Mouse (Mus musculus): Measurements from ENCODE around the gene Smyd4. TPM values are rescaled to one million over a fixed set of nuclear protein-coding genes. Genes with fewer than 3 reads are reported as not detected.

The Smyd4 gene
- polyA plus RNA-seq, 1 experiment from 2014 or later = 16.9 TPM

- ATAC-seq (ENCODE audit: low FRiP score, low read depth) = no peak
- no peak overlapping the region for H3K4me3 ChIP-seq
These were observed 23.8 kb upstream of the Smyd4 start for GRCm38 (mm10) chr11:75324433-75324832.

GRCm38 (mm10) chr11:75325116-75325968 is 22.9 kb upstream of the Smyd4 start:
- Histone ChIP-seq H3K27ac (no peak overlapping the region), H3K36me3 (peaks cover 35% of the 10 kb centered on the region), H3K4me1 (peaks cover 11% of the 10 kb centered on the region; the same call in 1 of the 2 replicates), H3K9ac (peak overlapping the region; percentile 19; the same call in 1 of the 2 replicates), H3K27me3 (no peaks in the 10 kb centered on the region), H3K4me3 (no peak overlapping the region), H3K9me3 (no peaks in the 10 kb centered on the region), H3K4me2 (replicated peaks) (no peak overlapping the region)
- ATAC-seq (ENCODE audit: low FRiP score, low read depth) = no peak
- 69% methylated on average over 16 of the region's 16 CpGs for WGBS

More at GRCm38 (mm10) chr11:75324433-75324832, 23.8 kb upstream of the Smyd4 start:
- Histone ChIP-seq H3K9ac (no peak overlapping the region), H3K36me3 (peaks cover 28% of the 10 kb centered on the region), H3K27ac (no peak overlapping the region), H3K4me2 (replicated peaks) (no peak overlapping the region), H3K27me3 (no peaks in the 10 kb centered on the region), H3K9me3 (no peaks in the 10 kb centered on the region), H3K4me1 (peaks cover 11% of the 10 kb centered on the region; the same call in 1 of the 2 replicates)
- WGBS = 96% methylated on average over 2 of the region's 2 CpGs

- Histone ChIP-seq H3K4me2 (replicated peaks) (no peak overlapping the region), H3K4me1 (peaks cover 11% of the 10 kb centered on the region; the same call in 1 of the 2 replicates)
- WGBS = 77% methylated on average over 7 of the region's 7 CpGs
These were observed 22.3 kb upstream of the Smyd4 start for GRCm38 (mm10) chr11:75325969-75326311.

GRCm38 (mm10) chr11:75336676-75337075 is 11.6 kb upstream of the Smyd4 start:
- no peak overlapping the region for H3K4me2 ChIP-seq (replicated peaks)
- no peaks in the 10 kb centered on the region for H3K27me3 ChIP-seq
- ATAC-seq (ENCODE audit: low FRiP score, low read depth) = no peak
- H3K4me1 ChIP-seq = no peaks in the 10 kb centered on the region
- peaks cover 68% of the 10 kb centered on the region for H3K36me3 ChIP-seq
- H3K9ac ChIP-seq = no peak overlapping the region
- WGBS = 85% methylated on average over 8 of the region's 8 CpGs
- no peak overlapping the region for H3K4me3 ChIP-seq
- no peak overlapping the region for H3K27ac ChIP-seq
- no peaks in the 10 kb centered on the region for H3K9me3 ChIP-seq

More at GRCm38 (mm10) chr11:75325969-75326311, 22.3 kb upstream of the Smyd4 start:
- Histone ChIP-seq H3K9ac (no peak overlapping the region; the same call in 1 of the 2 replicates), H3K9me3 (no peaks in the 10 kb centered on the region), H3K27ac (no peak overlapping the region), H3K27me3 (no peaks in the 10 kb centered on the region), H3K4me3 (no peak overlapping the region), H3K36me3 (peaks cover 41% of the 10 kb centered on the region)
- ATAC-seq (ENCODE audit: low FRiP score, low read depth) = no peak

GRCm38 (mm10) chr11:75337246-75337645 is 11.0 kb upstream of the Smyd4 start:
- Histone ChIP-seq H3K36me3 (peaks cover 63% of the 10 kb centered on the region), H3K27ac (no peak overlapping the region)

GRCm38 (mm10) chr11:75340076-75340475 is 8.2 kb upstream of the Smyd4 start:
- no peak overlapping the region for H3K4me2 ChIP-seq (replicated peaks)
- 89% methylated on average over 14 of the region's 14 CpGs for WGBS
- peaks cover 64% of the 10 kb centered on the region for H3K36me3 ChIP-seq
- H3K4me1 ChIP-seq = peaks cover 7% of the 10 kb centered on the region; the same call in 1 of the 2 replicates
- ATAC-seq (ENCODE audit: low FRiP score, low read depth) = no peak
- no peak overlapping the region for H3K4me3 ChIP-seq
- no peak overlapping the region for H3K9ac ChIP-seq
- no peaks in the 10 kb centered on the region for H3K9me3 ChIP-seq
- no peaks in the 10 kb centered on the region for H3K27me3 ChIP-seq
- H3K27ac ChIP-seq = no peak overlapping the region

More at GRCm38 (mm10) chr11:75337246-75337645, 11.0 kb upstream of the Smyd4 start:
- Histone ChIP-seq H3K27me3 (no peaks in the 10 kb centered on the region), H3K9me3 (no peaks in the 10 kb centered on the region), H3K4me1 (no peaks in the 10 kb centered on the region), H3K9ac (no peak overlapping the region), H3K4me2 (replicated peaks) (no peak overlapping the region), H3K4me3 (no peak overlapping the region)
- WGBS = 91% methylated on average over 7 of the region's 7 CpGs
- ATAC-seq (ENCODE audit: low FRiP score, low read depth) = no peak

DNA sequence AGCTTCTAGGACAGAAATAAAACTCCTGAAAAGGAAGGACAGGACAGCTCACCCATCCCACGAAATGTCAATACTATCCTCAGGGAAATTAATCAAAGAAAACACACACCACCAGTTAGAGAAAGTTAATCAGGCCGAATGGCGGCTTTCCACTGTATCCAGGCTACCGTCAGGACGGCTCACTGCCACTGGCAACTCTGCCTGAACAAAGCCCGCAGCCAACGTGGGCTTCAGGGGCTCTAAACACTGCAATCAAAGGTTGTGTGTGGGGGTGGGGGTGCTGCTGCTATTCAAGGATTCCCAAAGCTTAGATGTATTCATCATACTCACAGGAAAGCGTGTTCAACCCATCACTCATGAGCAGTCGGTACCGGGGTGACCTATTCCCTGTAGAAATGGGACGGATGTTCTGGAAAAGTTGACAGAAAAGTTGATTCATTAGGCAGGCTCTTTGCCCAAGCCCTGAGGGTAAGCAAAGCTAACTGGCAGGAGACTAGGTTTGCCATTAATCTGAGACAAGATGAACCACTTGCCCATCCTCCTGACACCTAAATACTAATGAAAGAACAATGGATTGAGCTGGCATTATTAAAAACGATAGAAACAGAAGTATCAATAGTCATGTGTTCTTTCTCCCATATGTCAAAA is 7.4 kb upstream of the Smyd4 start:
- H3K36me3 ChIP-seq = peaks cover 62% of the 10 kb centered on the region
- no peak overlapping the region for H3K4me3 ChIP-seq
- WGBS = 86% methylated on average over 12 of the region's 12 CpGs
- no peaks in the 10 kb centered on the region; the same call in 1 of the 2 replicates for H3K9me3 ChIP-seq
- no peak for ATAC-seq (ENCODE audit: low FRiP score, low read depth)
- no peaks in the 10 kb centered on the region for H3K27me3 ChIP-seq
- H3K9ac ChIP-seq = no peak overlapping the region
- H3K27ac ChIP-seq = no peak overlapping the region
- H3K4me1 ChIP-seq = peaks cover 10% of the 10 kb centered on the region; the same call in 1 of the 2 replicates
- H3K4me2 ChIP-seq (replicated peaks) = no peak overlapping the region

GRCm38 (mm10) chr11:75343096-75343495 is 5.1 kb upstream of the Smyd4 start:
- Histone ChIP-seq H3K9ac (no peak overlapping the region), H3K27ac (no peak overlapping the region), H3K4me3 (no peak overlapping the region), H3K4me2 (replicated peaks) (no peak overlapping the region), H3K4me1 (peaks cover 26% of the 10 kb centered on the region), H3K27me3 (no peaks in the 10 kb centered on the region), H3K9me3 (no peaks in the 10 kb centered on the region; the same call in 1 of the 2 replicates), H3K36me3 (peaks cover 40% of the 10 kb centered on the region)
- no peak for ATAC-seq (ENCODE audit: low FRiP score, low read depth)
- WGBS = 95% methylated on average over 2 of the region's 2 CpGs

DNA sequence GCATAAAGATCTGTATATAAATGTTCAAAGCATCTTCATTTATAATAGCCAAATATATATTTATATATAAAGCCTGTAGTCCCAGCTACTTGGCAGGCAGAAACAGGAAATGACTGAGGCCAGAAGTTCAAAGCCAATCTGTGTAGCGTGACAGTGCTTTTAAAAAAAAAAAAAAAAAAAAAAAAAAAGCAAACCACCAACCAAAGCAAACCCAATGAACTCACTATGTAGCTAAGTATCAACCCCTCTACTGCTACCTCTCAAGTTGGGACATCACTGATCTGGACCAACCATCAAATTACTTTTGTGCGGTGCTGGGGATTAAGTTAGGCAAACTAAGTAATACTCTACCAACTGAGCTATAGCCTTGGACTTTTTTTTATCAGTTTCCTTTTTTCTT is 4.1 kb upstream of the Smyd4 start:
- no peaks in the 10 kb centered on the region; the same call in 1 of the 2 replicates for H3K9me3 ChIP-seq
- peaks cover 30% of the 10 kb centered on the region for H3K36me3 ChIP-seq
- H3K9ac ChIP-seq = no peak overlapping the region
- peaks cover 30% of the 10 kb centered on the region for H3K4me1 ChIP-seq
- H3K4me3 ChIP-seq = no peak overlapping the region
- ATAC-seq (ENCODE audit: low FRiP score, low read depth) = no peak
- 69% methylated on average over 2 of the region's 2 CpGs for WGBS
- no peak overlapping the region for H3K27ac ChIP-seq
- no peak overlapping the region for H3K4me2 ChIP-seq (replicated peaks)
- no peaks in the 10 kb centered on the region for H3K27me3 ChIP-seq

- WGBS = 89% methylated on average over 5 of the region's 5 CpGs
- no peak for ATAC-seq (ENCODE audit: low FRiP score, low read depth)
These were observed 3.5 kb upstream of the Smyd4 start for GRCm38 (mm10) chr11:75344716-75345115.

GRCm38 (mm10) chr11:75346556-75347187 is 1.6 kb upstream of the Smyd4 start:
- WGBS = 53% methylated on average over 3 of the region's 4 CpGs
- Histone ChIP-seq H3K27me3 (no peaks in the 10 kb centered on the region), H3K4me2 (replicated peaks) (peak overlapping the region; percentile 83), H3K36me3 (peaks cover 6% of the 10 kb centered on the region), H3K9me3 (no peaks in the 10 kb centered on the region; the same call in 1 of the 2 replicates), H3K9ac (peak overlapping the region; percentile 87), H3K27ac (no peak overlapping the region), H3K4me3 (peak overlapping the region; percentile 86), H3K4me1 (peaks cover 41% of the 10 kb centered on the region)
- ATAC-seq (ENCODE audit: low FRiP score, low read depth) = no peak

More at GRCm38 (mm10) chr11:75344716-75345115, 3.5 kb upstream of the Smyd4 start:
- peaks cover 25% of the 10 kb centered on the region for H3K36me3 ChIP-seq
- no peak overlapping the region for H3K27ac ChIP-seq
- peaks cover 36% of the 10 kb centered on the region for H3K4me1 ChIP-seq
- no peaks in the 10 kb centered on the region for H3K27me3 ChIP-seq
- no peaks in the 10 kb centered on the region; the same call in 1 of the 2 replicates for H3K9me3 ChIP-seq
- H3K9ac ChIP-seq = no peak overlapping the region
- H3K4me3 ChIP-seq = no peak overlapping the region
- H3K4me2 ChIP-seq (replicated peaks) = no peak overlapping the region

GRCm38 (mm10) chr11:75347188-75347585 is 1.0 kb upstream of the Smyd4 start:
- Histone ChIP-seq H3K4me2 (replicated peaks) (peak overlapping the region; percentile 83), H3K4me3 (peak overlapping the region; percentile 86), H3K36me3 (peaks cover 6% of the 10 kb centered on the region; the same call in 1 of the 2 replicates), H3K9ac (peak overlapping the region; percentile 87), H3K27ac (no peak overlapping the region), H3K4me1 (peaks cover 41% of the 10 kb centered on the region), H3K9me3 (no peaks in the 10 kb centered on the region; the same call in 1 of the 2 replicates), H3K27me3 (no peaks in the 10 kb centered on the region)
- no peak for ATAC-seq (ENCODE audit: low FRiP score, low read depth)
- 37% methylated on average over 10 of the region's 10 CpGs for WGBS
